Mouse (Mus musculus) heart, embryonic 16.5 days (tissue): ENCODE measurements around the gene Golga1. TPM values are rescaled to one million over a fixed set of nuclear protein-coding genes. Genes with fewer than 3 reads are reported as not detected.
A peak's percentile ranks its signal among the peaks of the same experiment; 100 is the strongest.

Source experiments
- ATAC-seq: fragments of 200-750 bp; cut with Nextera tagmentation; replicated peaks from 2 replicates; pipeline ENCODE4 v1.8.0; 2017; ENCODE audit warnings: moderate number of reproducible peaks; ENCODE audit not compliant: insufficient read depth, low FRiP score; ENCODE audit errors: extremely low read depth
- H3K27ac ChIP-seq: fragments of 300-500 bp; sonication (generic); 2 replicates; pipeline ENCODE4 v1.5.1; 2014; ENCODE audit warnings: mild to moderate bottlenecking, low read length, control low read depth, moderate library complexity
- H3K27me3 ChIP-seq: fragments of 300-500 bp; sonication (generic); 2 replicates; pipeline ENCODE4 v1.6.1; 2014; ENCODE audit warnings: low read length, mixed read lengths; ENCODE audit not compliant: control insufficient read depth, insufficient read depth
- H3K36me3 ChIP-seq: fragments of 300-500 bp; sonication (generic); 2 replicates; pipeline ENCODE4 v1.6.1; 2014; ENCODE audit not compliant: control insufficient read depth, insufficient read depth
- H3K4me1 ChIP-seq: fragments of 300-500 bp; sonication (generic); 2 replicates; pipeline ENCODE4 v1.6.1; 2014; ENCODE audit warnings: low read length, mixed read lengths; ENCODE audit not compliant: control insufficient read depth, insufficient read depth
- H3K4me2 ChIP-seq: fragments of 300-500 bp; sonication (generic); 2 replicates; pipeline ENCODE4 v1.6.1; 2014; ENCODE audit warnings: low read depth, mild to moderate bottlenecking, control low read depth, low read length
- H3K4me3 ChIP-seq: fragments of 300-500 bp; sonication (generic); 2 replicates; pipeline ENCODE4 v1.5.1; 2014; ENCODE audit warnings: mild to moderate bottlenecking, control low read depth, low read length
- H3K9ac ChIP-seq: fragments of 300-500 bp; sonication (generic); 2 replicates; pipeline ENCODE4 v1.6.1; 2014; ENCODE audit warnings: low read length, control low read depth
- H3K9me3 ChIP-seq: fragments of 300-500 bp; sonication (generic); replicated peaks from 2 replicates; pipeline ENCODE4 v1.6.1; 2016; ENCODE audit warnings: low read length; ENCODE audit not compliant: control insufficient read depth
- whole genome bisulfite sequencing: fragments of 180-500 bp; shearing (Covaris S2); extraction: QIAGEN DNeasy Blood & Tissue Kit; methylation state at CpG from one replicate; pipeline ENCODE4 v1.1.7; 2014; 5-methylcytosine and 5-hydroxymethylcytosine counted together
- polyA plus RNA-seq: library from polyadenylated mRNA; unstranded; fragments of >200 nt; fragmentation: Nextera tagmentation; extraction: Ambion mirVana; gene quantifications from 2 replicates; pipeline ENCODE4 v1.2.1, GENCODE M21; 2015

Golga1 gene
- polyA plus RNA-seq, 1 experiment from 2014 or later: 19.7 TPM

GRCm38 (mm10) chr2:38988929-38989328 lies 76.4 kb downstream of the Golga1 start:
- WGBS: 84% methylated on average over 2 of the region's 2 CpGs

GRCm38 (mm10) chr2:38987803-38988510 lies 77.4 kb downstream of the Golga1 start:
- Histone ChIP-seq H3K27ac (no peak overlapping the region), H3K9ac (no peak overlapping the region), H3K9me3 (peaks cover 3% of the 10 kb centered on the region; the same call in 1 of the 2 replicates), H3K4me2 (no peak overlapping the region), H3K27me3 (no peaks in the 10 kb centered on the region), H3K4me1 (no peaks in the 10 kb centered on the region; the same call in 1 of the 2 replicates), H3K4me3 (no peak overlapping the region), H3K36me3 (no peaks in the 10 kb centered on the region)
- 69% methylated on average over 6 of the region's 6 CpGs for WGBS
- ATAC-seq: peak; percentile 34; the same call in 1 of the 2 replicates

More at GRCm38 (mm10) chr2:38988929-38989328, 76.4 kb downstream of the Golga1 start:
- Histone ChIP-seq H3K27me3 (no peaks in the 10 kb centered on the region), H3K4me3 (no peak overlapping the region), H3K9ac (no peak overlapping the region), H3K36me3 (no peaks in the 10 kb centered on the region), H3K4me2 (no peak overlapping the region), H3K4me1 (no peaks in the 10 kb centered on the region; the same call in 1 of the 2 replicates), H3K9me3 (no peaks in the 10 kb centered on the region), H3K27ac (no peak overlapping the region)
- no peak for ATAC-seq

- no peak for ATAC-seq
- Histone ChIP-seq H3K9ac (no peak overlapping the region), H3K27ac (no peak overlapping the region), H3K27me3 (no peaks in the 10 kb centered on the region), H3K4me3 (no peak overlapping the region), H3K36me3 (no peaks in the 10 kb centered on the region), H3K9me3 (peaks cover 3% of the 10 kb centered on the region; the same call in 1 of the 2 replicates), H3K4me2 (no peak overlapping the region), H3K4me1 (no peaks in the 10 kb centered on the region)
- 57% methylated on average over 1 of the region's 1 CpGs for WGBS
Measured at GRCm38 (mm10) chr2:38987371-38987770, 78.0 kb downstream of the Golga1 start.

- Histone ChIP-seq H3K27ac (no peak overlapping the region), H3K4me3 (no peak overlapping the region), H3K4me1 (no peaks in the 10 kb centered on the region), H3K9me3 (peaks cover 3% of the 10 kb centered on the region; the same call in 1 of the 2 replicates), H3K4me2 (no peak overlapping the region), H3K27me3 (no peaks in the 10 kb centered on the region), H3K9ac (no peak overlapping the region), H3K36me3 (no peaks in the 10 kb centered on the region)
- no peak for ATAC-seq
- WGBS: 66% methylated on average over 3 of the region's 3 CpGs
Measured at GRCm38 (mm10) chr2:38986580-38986979, 78.8 kb downstream of the Golga1 start.

GRCm38 (mm10) chr2:38983456-38983855 lies 81.9 kb downstream of the Golga1 start:
- WGBS: 93% methylated on average over 2 of the region's 2 CpGs
- ATAC-seq: no peak

GRCm38 (mm10) chr2:38977837-38978236 lies 87.5 kb downstream of the Golga1 start:
- no peaks in the 10 kb centered on the region for H3K9me3 ChIP-seq
- no peak overlapping the region for H3K4me3 ChIP-seq
- no peak overlapping the region for H3K4me2 ChIP-seq
- ATAC-seq: no peak
- H3K27me3 ChIP-seq: no peaks in the 10 kb centered on the region
- no peak overlapping the region for H3K27ac ChIP-seq
- H3K9ac ChIP-seq: no peak overlapping the region
- 59% methylated on average over 4 of the region's 4 CpGs for whole genome bisulfite sequencing
- H3K4me1 ChIP-seq: no peaks in the 10 kb centered on the region
- no peaks in the 10 kb centered on the region for H3K36me3 ChIP-seq

More at GRCm38 (mm10) chr2:38983456-38983855, 81.9 kb downstream of the Golga1 start:
- Histone ChIP-seq H3K27ac (no peak overlapping the region), H3K27me3 (no peaks in the 10 kb centered on the region), H3K4me1 (no peaks in the 10 kb centered on the region), H3K9ac (no peak overlapping the region), H3K36me3 (no peaks in the 10 kb centered on the region), H3K9me3 (peaks cover 3% of the 10 kb centered on the region; the same call in 1 of the 2 replicates), H3K4me2 (no peak overlapping the region), H3K4me3 (no peak overlapping the region)

GRCm38 (mm10) chr2:38975941-38976805 lies 89.2 kb downstream of the Golga1 start:
- ATAC-seq: no peak

GRCm38 (mm10) chr2:38975181-38975580 lies 90.2 kb downstream of the Golga1 start:
- H3K36me3 ChIP-seq: no peaks in the 10 kb centered on the region
- 77% methylated on average over 3 of the region's 3 CpGs for WGBS
- 0 out of 2 replicates have a peak, but pooled peaks have one; percentile 6 for ATAC-seq

More at GRCm38 (mm10) chr2:38975941-38976805, 89.2 kb downstream of the Golga1 start:
- Histone ChIP-seq H3K4me2 (no peak overlapping the region), H3K9ac (no peak overlapping the region), H3K27me3 (no peaks in the 10 kb centered on the region), H3K9me3 (no peaks in the 10 kb centered on the region), H3K4me1 (no peaks in the 10 kb centered on the region), H3K36me3 (no peaks in the 10 kb centered on the region), H3K27ac (no peak overlapping the region), H3K4me3 (no peak overlapping the region)
- 76% methylated on average over 21 of the region's 21 CpGs for WGBS

GRCm38 (mm10) chr2:38974171-38974570 lies 91.2 kb downstream of the Golga1 start:
- 14% methylated on average over 2 of the region's 2 CpGs for WGBS

More at GRCm38 (mm10) chr2:38975181-38975580, 90.2 kb downstream of the Golga1 start:
- Histone ChIP-seq H3K9me3 (no peaks in the 10 kb centered on the region), H3K9ac (no peak overlapping the region), H3K27ac (no peak overlapping the region), H3K4me3 (no peak overlapping the region), H3K4me1 (no peaks in the 10 kb centered on the region), H3K27me3 (no peaks in the 10 kb centered on the region), H3K4me2 (no peak overlapping the region)

More at GRCm38 (mm10) chr2:38974171-38974570, 91.2 kb downstream of the Golga1 start:
- Histone ChIP-seq H3K36me3 (no peaks in the 10 kb centered on the region), H3K9me3 (0 out of 2 replicates have a peak, but pooled peaks cover 2% of the 10 kb centered on the region), H3K4me2 (no peak overlapping the region), H3K4me1 (no peaks in the 10 kb centered on the region), H3K9ac (no peak overlapping the region), H3K27ac (no peak overlapping the region), H3K27me3 (no peaks in the 10 kb centered on the region), H3K4me3 (no peak overlapping the region)
- no peak for ATAC-seq
